Mouse (Mus musculus) kidney, embryonic 14.5 days (tissue): Measurements from ENCODE around the gene S1pr3. TPM values are rescaled to one million over a fixed set of nuclear protein-coding genes. Genes with fewer than 3 reads are reported as not detected.

Experiments
- ATAC-seq: fragments of 200-750 bp; cut with Nextera tagmentation; 2 replicates; pipeline ENCODE4 v1.8.0; 2017; ENCODE audit warnings: moderate number of reproducible peaks, mild to moderate bottlenecking, moderate TSS enrichment, moderate library complexity; ENCODE audit not compliant: low FRiP score, low TSS enrichment
- H3K27ac ChIP-seq: fragments of 300-500 bp; sonication (generic); 2 replicates; pipeline ENCODE4 v1.5.1; 2014; ENCODE audit warnings: low read depth, mild to moderate bottlenecking, low read length, moderate library complexity, mixed read lengths
- H3K27me3 ChIP-seq: fragments of 300-500 bp; sonication (generic); 2 replicates; pipeline ENCODE4 v1.6.1; 2014; ENCODE audit warnings: mild to moderate bottlenecking, low read length; ENCODE audit not compliant: control insufficient read depth, insufficient read depth
- H3K36me3 ChIP-seq: fragments of 300-500 bp; sonication (generic); 2 replicates; pipeline ENCODE4 v1.6.1; 2014; ENCODE audit warnings: low read length, mixed read lengths; ENCODE audit not compliant: control insufficient read depth, insufficient read depth
- H3K4me1 ChIP-seq: fragments of 300-500 bp; sonication (generic); 2 replicates; pipeline ENCODE4 v1.6.1; 2014; ENCODE audit warnings: low read length, mixed read lengths; ENCODE audit not compliant: control insufficient read depth, insufficient read depth
- H3K4me2 ChIP-seq: fragments of 300-500 bp; sonication (generic); replicated peaks from 2 replicates; pipeline ENCODE4 v1.6.1; 2014; ENCODE audit warnings: low read depth, mild to moderate bottlenecking, low read length
- H3K4me3 ChIP-seq: fragments of 300-500 bp; sonication (generic); 2 replicates; pipeline ENCODE4 v1.5.1; 2014; ENCODE audit warnings: mild to moderate bottlenecking, low read length
- H3K9ac ChIP-seq: fragments of 300-500 bp; sonication (generic); 2 replicates; pipeline ENCODE4 v1.6.1; 2014; ENCODE audit warnings: low read depth, mild to moderate bottlenecking, low read length, moderate library complexity
- H3K9me3 ChIP-seq: fragments of 300-500 bp; sonication (generic); 2 replicates; pipeline ENCODE4 v1.6.1; 2016; ENCODE audit warnings: low read length; ENCODE audit not compliant: control insufficient read depth
- WGBS: fragments of 180-500 bp; shearing (Covaris S2); extraction: QIAGEN DNeasy Blood & Tissue Kit; methylation state at CpG from one replicate; pipeline ENCODE4 v1.1.7; 2014; 5-methylcytosine and 5-hydroxymethylcytosine counted together
- polyA plus RNA-seq: library from polyadenylated mRNA; unstranded; fragments of >200 nt; fragmentation: Nextera tagmentation; extraction: Ambion mirVana; gene quantifications from 2 replicates; pipeline ENCODE4 v1.2.1, GENCODE M21; 2014

S1pr3 gene
- polyA plus RNA-seq, 1 experiment from 2014 or later = 51.9 TPM

DNA sequence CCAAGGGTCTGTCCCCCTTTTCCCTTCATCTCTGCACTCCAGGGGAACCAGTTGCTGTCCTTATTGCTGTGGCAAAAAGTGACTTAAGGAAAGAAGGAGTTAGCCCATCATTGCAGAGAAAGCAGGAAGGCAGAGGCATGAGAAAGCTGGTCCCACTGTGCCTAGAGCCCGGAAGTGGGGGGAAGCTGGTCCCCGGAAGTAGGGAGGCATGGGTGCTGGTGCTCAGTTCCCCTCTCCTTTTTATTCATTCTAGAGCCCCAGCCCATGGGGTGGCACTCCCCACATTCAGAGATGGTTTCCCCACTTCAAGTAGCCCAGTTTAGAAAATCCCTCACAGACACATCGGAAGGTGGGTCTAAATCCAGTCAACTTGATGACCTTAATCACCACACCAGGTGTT is 8.9 kb upstream of the S1pr3 start:
- no peak overlapping the region for H3K9ac ChIP-seq
- H3K27me3 ChIP-seq = no peaks in the 10 kb centered on the region
- peaks cover 5% of the 10 kb centered on the region for H3K4me1 ChIP-seq
- no peak for ATAC-seq
- peaks cover 7% of the 10 kb centered on the region; the same call in 1 of the 2 replicates for H3K9me3 ChIP-seq
- WGBS = 92% methylated on average over 3 of the region's 3 CpGs
- H3K4me3 ChIP-seq = no peak overlapping the region
- no peak overlapping the region for H3K27ac ChIP-seq
- no peaks in the 10 kb centered on the region for H3K36me3 ChIP-seq
- no peak overlapping the region for H3K4me2 ChIP-seq

DNA sequence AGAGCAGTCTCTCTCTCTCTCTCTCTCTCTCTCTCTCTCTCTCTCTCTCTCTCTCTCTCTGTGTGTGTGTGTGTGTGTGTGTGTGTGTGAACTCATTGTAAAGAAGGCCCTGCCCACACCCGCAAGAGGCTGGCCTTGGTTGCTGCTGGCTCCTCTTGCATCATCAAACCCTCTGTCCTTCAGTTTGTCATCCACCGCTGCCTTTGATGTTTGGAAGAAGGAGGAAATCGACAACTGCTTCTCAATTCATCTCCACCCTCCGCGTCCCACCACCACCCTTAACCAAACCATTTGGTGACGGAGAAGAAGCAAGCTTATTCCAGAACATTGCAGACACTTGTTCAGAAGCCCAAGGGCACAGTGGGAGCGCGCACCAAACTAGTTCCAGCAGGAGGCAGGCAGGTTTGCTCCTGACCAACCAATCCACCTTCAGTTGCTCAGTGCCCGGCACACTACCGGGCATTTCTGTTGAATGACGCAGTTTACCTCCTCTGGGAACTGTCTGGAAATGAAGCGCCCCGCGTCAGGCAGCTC is 8.2 kb upstream of the S1pr3 start:
- peak overlapping the region; percentile 38 for H3K4me3 ChIP-seq
- no peaks in the 10 kb centered on the region for H3K36me3 ChIP-seq
- peak; percentile 60; the same call in 1 of the 2 replicates for ATAC-seq
- H3K9ac ChIP-seq = peak overlapping the region; percentile 40
- peak overlapping the region; percentile 30; the same call in 1 of the 2 replicates for H3K27ac ChIP-seq
- 5% methylated on average over 14 of the region's 14 CpGs for WGBS
- H3K27me3 ChIP-seq = no peaks in the 10 kb centered on the region
- H3K9me3 ChIP-seq = peaks cover 1% of the 10 kb centered on the region; the same call in 1 of the 2 replicates
- peak overlapping the region; percentile 79 for H3K4me2 ChIP-seq
- peaks cover 5% of the 10 kb centered on the region for H3K4me1 ChIP-seq

- H3K4me1 ChIP-seq = peaks cover 5% of the 10 kb centered on the region
- WGBS = 1% methylated on average over 20 of the region's 20 CpGs
- H3K36me3 ChIP-seq = no peaks in the 10 kb centered on the region
- ATAC-seq = peak; percentile 77
- H3K27me3 ChIP-seq = no peaks in the 10 kb centered on the region
- H3K9ac ChIP-seq = peak overlapping the region; percentile 40
- no peaks in the 10 kb centered on the region for H3K9me3 ChIP-seq
- peak overlapping the region; percentile 79 for H3K4me2 ChIP-seq
- peak overlapping the region; percentile 38 for H3K4me3 ChIP-seq
- peak overlapping the region; percentile 30; the same call in 1 of the 2 replicates for H3K27ac ChIP-seq
Observed at GRCm38 (mm10) chr13:51400736-51401501, 7.5 kb upstream of the S1pr3 start.

DNA sequence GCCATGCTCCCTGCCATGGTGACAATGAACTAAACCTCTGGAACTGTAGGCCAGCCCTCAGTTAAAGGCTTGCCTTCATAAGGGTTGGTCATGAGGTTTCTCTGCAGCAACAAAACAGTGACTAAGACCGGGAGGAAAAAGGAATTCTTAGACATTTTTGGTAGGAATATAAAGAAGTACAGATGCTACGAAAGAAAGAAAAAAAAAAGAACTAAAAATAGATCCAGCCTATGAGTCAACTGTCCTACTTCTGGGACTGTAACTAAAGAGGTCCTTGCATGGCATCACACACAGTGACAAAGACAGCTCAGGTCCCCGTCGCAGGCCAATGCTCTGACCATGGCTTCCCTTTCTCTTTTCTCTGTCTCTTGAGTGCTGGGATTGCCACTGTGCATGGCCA is 3.9 kb upstream of the S1pr3 start:
- 90% methylated on average over 4 of the region's 4 CpGs for WGBS
- no peak overlapping the region; the same call in 1 of the 2 replicates for H3K27ac ChIP-seq

GRCm38 (mm10) chr13:51405731-51406320 is 2.6 kb upstream of the S1pr3 start:
- Histone ChIP-seq H3K4me2 (no peak overlapping the region), H3K9ac (no peak overlapping the region), H3K36me3 (no peaks in the 10 kb centered on the region), H3K27ac (no peak overlapping the region), H3K4me1 (peaks cover 10% of the 10 kb centered on the region), H3K9me3 (no peaks in the 10 kb centered on the region), H3K4me3 (no peak overlapping the region), H3K27me3 (peaks cover 4% of the 10 kb centered on the region; the same call in 1 of the 2 replicates)
- 94% methylated on average over 13 of the region's 13 CpGs for WGBS
- no peak for ATAC-seq

More for the DNA sequence above, 3.9 kb upstream of the S1pr3 start:
- Histone ChIP-seq H3K9ac (no peak overlapping the region), H3K4me2 (no peak overlapping the region), H3K27me3 (peaks cover 4% of the 10 kb centered on the region; the same call in 1 of the 2 replicates), H3K36me3 (no peaks in the 10 kb centered on the region), H3K4me3 (no peak overlapping the region), H3K9me3 (no peaks in the 10 kb centered on the region), H3K4me1 (peaks cover 10% of the 10 kb centered on the region)
- ATAC-seq = no peak

- no peaks in the 10 kb centered on the region for H3K36me3 ChIP-seq
- H3K4me3 ChIP-seq = peak overlapping the region; percentile 53
- H3K27ac ChIP-seq = peak overlapping the region; percentile 20
- H3K4me2 ChIP-seq = peak overlapping the region; percentile 66
- H3K9me3 ChIP-seq = no peaks in the 10 kb centered on the region
- peaks cover 8% of the 10 kb centered on the region; the same call in 1 of the 2 replicates for H3K27me3 ChIP-seq
- ATAC-seq = peak; percentile 5; the same call in 1 of the 2 replicates
- WGBS = 22% methylated on average over 13 of the region's 13 CpGs
- peak overlapping the region; percentile 66; the same call in 1 of the 2 replicates for H3K9ac ChIP-seq
- H3K4me1 ChIP-seq = 0 out of 2 replicates have a peak, but pooled peaks cover 9% of the 10 kb centered on the region
Observed at GRCm38 (mm10) chr13:51407541-51408217, 760 bp upstream of the S1pr3 start.

DNA sequence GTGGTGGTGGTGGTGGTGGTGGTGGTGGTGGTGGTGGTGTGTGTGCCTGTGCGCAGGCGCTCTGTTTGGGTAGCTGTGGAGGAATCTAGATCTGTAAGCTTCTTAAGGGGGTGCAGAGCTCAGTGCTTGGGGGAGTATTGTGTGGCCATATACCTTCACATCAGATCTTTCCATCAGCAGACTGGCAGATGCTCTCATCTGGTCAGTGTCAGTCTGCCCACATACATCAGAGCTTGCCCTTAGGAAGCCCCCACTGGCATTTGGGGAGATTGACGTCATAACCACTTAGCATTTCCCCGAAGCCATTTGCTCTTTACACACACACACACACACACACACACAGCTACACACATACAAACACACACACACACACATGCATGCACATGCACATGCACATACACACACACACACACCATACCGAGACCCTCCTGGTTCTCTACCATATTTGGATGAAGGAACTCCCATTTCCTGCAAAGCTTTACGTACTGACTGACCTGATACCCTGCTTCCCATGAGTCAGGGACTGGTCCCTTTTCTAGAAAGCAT is 1.6 kb downstream of the S1pr3 start:
- Histone ChIP-seq H3K4me1 (0 out of 2 replicates have a peak, but pooled peaks cover 13% of the 10 kb centered on the region), H3K36me3 (peaks cover 6% of the 10 kb centered on the region; the same call in 1 of the 2 replicates), H3K27me3 (peaks cover 8% of the 10 kb centered on the region; the same call in 1 of the 2 replicates), H3K4me3 (peak overlapping the region; percentile 53), H3K27ac (peak overlapping the region; percentile 38), H3K4me2 (peak overlapping the region; percentile 66), H3K9me3 (no peaks in the 10 kb centered on the region; the same call in 1 of the 2 replicates), H3K9ac (peak overlapping the region; percentile 42; the same call in 1 of the 2 replicates)
- 55% methylated on average over 6 of the region's 6 CpGs for WGBS
- ATAC-seq = no peak

DNA sequence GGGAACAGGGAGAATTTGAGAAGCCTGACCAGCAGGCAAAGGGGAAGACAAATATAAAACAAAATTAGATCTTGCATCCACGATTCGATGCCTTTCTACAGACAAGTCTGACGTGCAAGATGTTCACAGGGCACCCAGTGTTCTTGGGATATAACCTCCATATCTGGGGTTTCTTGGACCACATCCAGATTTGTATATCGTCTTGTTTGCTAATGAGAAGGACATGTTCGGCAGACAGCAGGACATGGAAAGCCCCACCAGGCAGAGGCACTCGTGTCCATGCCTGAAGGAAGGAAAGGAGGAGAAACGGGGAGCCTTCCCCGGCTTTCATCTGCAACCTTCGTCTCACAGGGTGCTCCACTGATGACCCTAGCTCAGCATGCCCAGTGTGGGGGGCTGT is 2.8 kb downstream of the S1pr3 start:
- peak overlapping the region; percentile 53 for H3K4me3 ChIP-seq
- H3K4me1 ChIP-seq = 0 out of 2 replicates have a peak, but pooled peaks cover 13% of the 10 kb centered on the region
- peak overlapping the region; percentile 42 for H3K9ac ChIP-seq
- 30% methylated on average over 9 of the region's 9 CpGs for WGBS
- H3K9me3 ChIP-seq = no peaks in the 10 kb centered on the region; the same call in 1 of the 2 replicates
- H3K36me3 ChIP-seq = peaks cover 8% of the 10 kb centered on the region; the same call in 1 of the 2 replicates
- peak overlapping the region; percentile 83 for H3K27ac ChIP-seq
- ATAC-seq = no peak
- H3K4me2 ChIP-seq = peak overlapping the region; percentile 66
- H3K27me3 ChIP-seq = peaks cover 8% of the 10 kb centered on the region; the same call in 1 of the 2 replicates
